Mouse (Mus musculus) olfactory bulb, adult 2 months (tissue): ENCODE measurements around the gene Pcdh19.

Experiments used
- CTCF ChIP-seq: fragments of 200-500 bp; IDR thresholded peaks from 2 replicates; pipeline ENCODE4 v1.5.1; 2012; ENCODE audit warnings: low read depth, mild to moderate bottlenecking, low read length, moderate library complexity; ENCODE audit not compliant: insufficient read depth
- POLR2A ChIP-seq: fragments of 200-500 bp; IDR thresholded peaks from 2 replicates; pipeline ENCODE4 v1.6.1; 2012; ENCODE audit warnings: mild to moderate bottlenecking, low read depth, low read length, moderate library complexity; ENCODE audit not compliant: insufficient read depth

- no peak for TF ChIP-seq CTCF
- no peak for TF ChIP-seq POLR2A
Measured at GRCm38 (mm10) chrX:133686533-133687311, 2.1 kb downstream of the Pcdh19 start.
